Mouse (Mus musculus): ENCODE measurements at regions not wholly inside any gene's neighbourhood (a gene's known extent, or its start where the extent isn't known, plus 50 kb on each side); places are given as distances from the start of the nearest gene placed in this dataset.

DNA sequence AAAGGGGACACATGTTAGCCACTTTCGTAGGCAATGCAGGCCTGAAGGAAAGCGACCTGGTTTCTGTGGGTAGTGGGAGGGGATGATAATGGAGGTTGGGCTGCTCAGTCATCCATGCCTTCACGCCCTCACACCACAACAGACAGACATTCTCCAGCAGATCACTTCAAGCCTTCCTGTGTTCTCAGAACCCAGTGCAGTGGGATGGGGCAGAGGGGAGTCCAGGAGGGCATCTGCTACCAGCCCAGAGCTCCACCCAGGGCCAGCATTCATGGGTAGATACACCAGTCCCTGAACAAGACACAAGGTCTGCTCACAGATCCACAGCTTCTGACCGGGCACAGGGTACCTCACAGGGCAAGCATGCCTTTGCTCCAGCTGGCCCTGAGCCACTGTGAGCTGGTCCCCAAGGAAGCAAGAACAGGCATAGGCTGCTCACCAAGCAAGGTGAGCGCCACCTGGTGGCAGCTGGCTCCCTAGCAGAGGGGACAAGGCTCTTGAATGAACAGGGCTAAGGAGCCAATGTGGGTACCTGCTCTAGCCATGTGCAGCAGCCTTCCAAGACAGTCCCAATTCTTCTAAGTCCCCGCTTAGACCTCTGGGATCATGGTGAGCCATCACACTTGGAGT, 62.2 kb upstream of the Nkx1-1 start:
- no peak for TF ChIP-seq REST (IDR thresholded peaks at IDR 0.05; ENCODE audit: insufficient read depth, insufficient read length)
- TF ChIP-seq POLR2A (IDR thresholded peaks at IDR 0.05; ENCODE audit: insufficient read length, low read depth): no peak
- no peak for TF ChIP-seq MYOD1 (IDR thresholded peaks at IDR 0.05; ENCODE audit: control insufficient read depth in 1 of 3, insufficient read length in 2 of 3, low read depth in 2 of 3)
